In the genomic region with DNA sequence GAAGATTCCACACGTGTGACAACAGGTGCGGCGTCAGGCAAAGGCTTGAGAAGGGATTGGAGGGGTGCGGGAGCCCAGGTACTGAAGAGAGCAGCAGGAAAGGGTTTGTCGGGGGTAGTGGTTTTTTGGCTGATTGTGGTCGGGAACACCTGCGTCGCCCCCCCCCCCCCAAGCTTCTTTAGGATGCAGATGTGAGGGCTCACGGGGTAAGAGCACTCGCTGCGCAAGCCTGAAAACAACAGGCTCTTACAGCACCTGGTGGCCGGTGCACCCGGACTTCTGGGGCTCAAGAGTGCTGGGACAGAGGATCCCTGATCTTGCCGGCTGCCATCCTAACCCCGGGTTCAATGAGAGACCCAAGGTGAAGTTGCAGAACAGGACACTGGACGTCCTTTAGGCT, we compare ENCODE assay signal across 9 mouse cellular contexts.
DNase-seq lines count a peak whose midpoint lies in the region; ATAC-seq and TF ChIP-seq lines count a peak whose summit lies in the region.
"Had no signal": no experiment of that assay in that cellular context is flagged by ENCODE, and none has a peak within 500 bp of the region (broad histone marks: within the 10 kb centered on the region; RNA-seq: fewer than 3 reads in every experiment).

No protein-coding gene starts in this region.

- WGBS in heart, embryonic 10.5 days = 9% methylated on average over 16 of the region's 16 CpGs
- WGBS in forebrain, embryonic 11.5 days = 7% methylated on average over 16 of the region's 16 CpGs
- 9% methylated on average over 16 of the region's 16 CpGs for WGBS in limb, embryonic 12.5 days
- 2% methylated on average over 16 of the region's 16 CpGs for WGBS in thymus, adult 2 months

- peak overlapping the region; percentile 42; the same call in 1 of the 2 replicates for H3K4me2 ChIP-seq in forebrain, embryonic 11.5 days (ENCODE audit: low read depth, low read length, severe bottlenecking)
- H3K4me2 ChIP-seq in limb, embryonic 12.5 days = peak overlapping the region; percentile 53

- no peaks in the 10 kb centered on the region for H3K36me3 ChIP-seq in heart, embryonic 10.5 days
- H3K36me3 ChIP-seq in forebrain, embryonic 11.5 days (ENCODE audit: control insufficient read depth, insufficient read depth, low read length) = no peaks in the 10 kb centered on the region
- no peaks in the 10 kb centered on the region for H3K36me3 ChIP-seq in limb, embryonic 12.5 days
- no peaks in the 10 kb centered on the region for H3K36me3 ChIP-seq in thymus, adult 2 months (ENCODE audit: control insufficient read depth, insufficient read depth, low read length)

- no peaks in the 10 kb centered on the region for H3K9me3 ChIP-seq in heart, embryonic 10.5 days
- no peaks in the 10 kb centered on the region for H3K9me3 ChIP-seq in forebrain, embryonic 11.5 days (ENCODE audit: control insufficient read depth, low read length)
- no peaks in the 10 kb centered on the region for H3K9me3 ChIP-seq in limb, embryonic 12.5 days

- no peak for DNase-seq in heart, embryonic 10.5 days (ENCODE audit: low spot score)
- no peak for DNase-seq in heart, adult 8-10 months (ENCODE audit: low spot score)
- no peak for DNase-seq in forebrain, embryonic 11.5 days (ENCODE audit: low spot score)
- DNase-seq in thymus, adult 2 months = peak; percentile 59
- DNase-seq in cerebellum, postnatal 4 days (ENCODE audit: low spot score in 2 of 2) = no peak
- DNase-seq in cerebellum, postnatal 25 days = no peak
- no peak for DNase-seq in layer of hippocampus, postnatal 25 days (ENCODE audit: extremely low spot score in 1 of 2, low spot score in 1 of 2)
- DNase-seq: lung, adult 18-20 months had no signal

- H3K27ac ChIP-seq in heart, embryonic 10.5 days = no peak overlapping the region
- no peak overlapping the region for H3K27ac ChIP-seq in forebrain, embryonic 11.5 days (ENCODE audit: low read depth, low read length)
- no peak overlapping the region for H3K27ac ChIP-seq in limb, embryonic 12.5 days
- peak overlapping the region; percentile 77 for H3K27ac ChIP-seq in thymus, adult 2 months (ENCODE audit: control insufficient read depth, insufficient read depth, low read length)

- TF ChIP-seq CTCF in thymus, adult 2 months (IDR thresholded peaks at IDR 0.05; ENCODE audit: borderline replicate concordance, control insufficient read depth, extremely low read depth, insufficient read depth, low read length, poor library complexity) = peak; percentile 62; the same call in 1 of the 2 replicates

- no peak for TF ChIP-seq POLR2A in thymus, adult 2 months (IDR thresholded peaks at IDR 0.05; ENCODE audit: control insufficient read depth, extremely low read depth, insufficient read depth, low read length, poor library complexity)

- H3K4me1 ChIP-seq in heart, embryonic 10.5 days = peaks cover 14% of the 10 kb centered on the region
- peaks cover 2% of the 10 kb centered on the region; the same call in 1 of the 2 replicates for H3K4me1 ChIP-seq in forebrain, embryonic 11.5 days (replicated peaks; ENCODE audit: control insufficient read depth, insufficient read depth, low read length)
- H3K4me1 ChIP-seq in limb, embryonic 12.5 days (replicated peaks) = peaks cover 13% of the 10 kb centered on the region
- peaks cover 34% of the 10 kb centered on the region for H3K4me1 ChIP-seq in thymus, adult 2 months (replicated peaks; ENCODE audit: control insufficient read depth, insufficient read depth, low read length)

- H3K27me3 ChIP-seq in heart, embryonic 10.5 days (ENCODE audit: insufficient read depth, poor library complexity, severe bottlenecking) = peaks cover 33% of the 10 kb centered on the region
- peaks cover 5% of the 10 kb centered on the region for H3K27me3 ChIP-seq in forebrain, embryonic 11.5 days (ENCODE audit: control insufficient read depth, insufficient read depth, low read length)
- peaks cover 34% of the 10 kb centered on the region for H3K27me3 ChIP-seq in limb, embryonic 12.5 days
- H3K27me3 ChIP-seq in thymus, adult 2 months (ENCODE audit: control insufficient read depth, insufficient read depth, low read length) = no peaks in the 10 kb centered on the region

- peak overlapping the region; percentile 50 for H3K4me3 ChIP-seq in heart, embryonic 10.5 days
- H3K4me3 ChIP-seq in forebrain, embryonic 11.5 days (ENCODE audit: low read depth, low read length) = no peak overlapping the region
- H3K4me3 ChIP-seq in limb, embryonic 12.5 days (replicated peaks) = peak overlapping the region; percentile 24; the same call in 1 of the 2 replicates
- no peak overlapping the region for H3K4me3 ChIP-seq in thymus, adult 2 months (ENCODE audit: control insufficient read depth, insufficient read depth, low read length)

- no peak for ATAC-seq in forebrain, embryonic 11.5 days (replicated peaks; ENCODE audit: low FRiP score)
- no peak for ATAC-seq in limb, embryonic 12.5 days (ENCODE audit: insufficient number of reproducible peaks, insufficient read depth, low FRiP score, low TSS enrichment, low read depth)

- no peak overlapping the region for H3K9ac ChIP-seq in forebrain, embryonic 11.5 days (ENCODE audit: low read length)
- H3K9ac ChIP-seq in limb, embryonic 12.5 days (replicated peaks) = no peak overlapping the region

Comparison
In these comparisons a context has a peak if more than half of its experiments do, and no peak if none do; other contexts are left out.
1. H3K4me3 ChIP-seq: peak in heart, embryonic 10.5 days (single experiment) and limb, embryonic 12.5 days (single experiment); none in forebrain, embryonic 11.5 days (single experiment) and thymus, adult 2 months (single experiment).